Mouse (Mus musculus) neural tube, embryonic 12.5 days (tissue): ENCODE data around the gene Srrd. TPM values are rescaled to one million over a fixed set of nuclear protein-coding genes. Genes with fewer than 3 reads are reported as not detected.

Source experiments
- ATAC-seq: fragments of 200-750 bp; cut with Nextera tagmentation; 2 replicates; pipeline ENCODE4 v1.8.0; 2017; ENCODE audit warnings: low read depth, mild to moderate bottlenecking, moderate TSS enrichment, moderate library complexity; ENCODE audit not compliant: low FRiP score
- H3K27ac ChIP-seq: fragments of 300-500 bp; sonication (generic); 2 replicates; pipeline ENCODE4 v1.5.1; 2016
- H3K27me3 ChIP-seq: fragments of 300-500 bp; sonication (generic); replicated peaks from 2 replicates; pipeline ENCODE4 v1.6.1; 2016; ENCODE audit warnings: mild to moderate bottlenecking
- H3K36me3 ChIP-seq: fragments of 300-500 bp; sonication (generic); 2 replicates; pipeline ENCODE4 v1.6.1; 2016; ENCODE audit warnings: mild to moderate bottlenecking
- H3K4me1 ChIP-seq: fragments of 300-500 bp; sonication (generic); 2 replicates; pipeline ENCODE4 v1.6.1; 2016
- H3K4me2 ChIP-seq: fragments of 300-500 bp; sonication (generic); replicated peaks from 2 replicates; pipeline ENCODE4 v1.6.1; 2016; ENCODE audit warnings: mild to moderate bottlenecking
- H3K4me3 ChIP-seq: fragments of 300-500 bp; sonication (generic); 2 replicates; pipeline ENCODE4 v1.5.1; 2016
- H3K9ac ChIP-seq: fragments of 300-500 bp; sonication (generic); 2 replicates; pipeline ENCODE4 v1.6.1; 2016; ENCODE audit warnings: mild to moderate bottlenecking
- H3K9me3 ChIP-seq: fragments of 300-500 bp; sonication (generic); 2 replicates; pipeline ENCODE4 v1.6.1; 2016; ENCODE audit warnings: mild to moderate bottlenecking
- WGBS: fragments of 180-500 bp; shearing (Covaris S2); methylation state at CpG from one replicate; pipeline ENCODE4 v1.1.7; 2016; 5-methylcytosine and 5-hydroxymethylcytosine counted together
- polyA plus RNA-seq: library from polyadenylated mRNA; unstranded; fragments of >200 nt; fragmentation: Nextera tagmentation; extraction: Ambion mirVana; gene quantifications from 2 replicates; pipeline ENCODE4 v1.2.1, GENCODE M21; 2016

Srrd gene
- polyA plus RNA-seq, 1 experiment from 2014 or later = 60.2 TPM

- ATAC-seq = no peak
- Histone ChIP-seq H3K4me2 (no peak overlapping the region), H3K36me3 (no peaks in the 10 kb centered on the region), H3K9ac (no peak overlapping the region), H3K27ac (no peak overlapping the region), H3K27me3 (no peaks in the 10 kb centered on the region), H3K4me3 (no peak overlapping the region), H3K4me1 (0 out of 2 replicates have a peak, but pooled peaks cover 3% of the 10 kb centered on the region), H3K9me3 (no peaks in the 10 kb centered on the region)
- WGBS = 92% methylated on average over 6 of the region's 6 CpGs
Measured at GRCm38 (mm10) chr5:112300721-112301308, 42.0 kb downstream of the Srrd start.

- Histone ChIP-seq H3K9ac (no peak overlapping the region), H3K9me3 (no peaks in the 10 kb centered on the region), H3K27me3 (no peaks in the 10 kb centered on the region), H3K4me2 (no peak overlapping the region), H3K27ac (no peak overlapping the region), H3K4me3 (no peak overlapping the region), H3K36me3 (no peaks in the 10 kb centered on the region), H3K4me1 (peaks cover 9% of the 10 kb centered on the region; the same call in 1 of the 2 replicates)
- WGBS = 88% methylated on average over 2 of the region's 2 CpGs
- ATAC-seq = no peak
Measured at GRCm38 (mm10) chr5:112300112-112300511, 42.7 kb downstream of the Srrd start.

DNA sequence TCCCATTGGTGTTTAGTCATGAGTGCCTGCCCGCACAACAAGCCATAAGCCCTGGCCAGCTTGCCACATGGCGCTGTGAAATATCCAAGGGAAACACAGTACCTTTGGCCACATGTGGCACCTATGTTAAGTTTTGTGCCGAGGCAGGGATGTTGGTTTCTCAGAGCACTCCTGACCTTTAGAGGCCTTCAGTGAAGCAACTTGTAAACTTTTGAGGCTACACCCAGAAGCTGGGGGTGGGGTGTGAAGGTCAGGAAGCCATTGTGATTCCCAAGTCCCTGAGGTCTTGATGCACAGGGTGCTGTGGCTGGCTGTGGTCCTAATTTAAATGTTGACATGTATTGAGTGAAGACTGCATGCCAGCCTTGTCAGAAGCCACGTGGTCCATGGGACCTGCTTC is 43.4 kb downstream of the Srrd start:
- Histone ChIP-seq H3K9me3 (no peaks in the 10 kb centered on the region), H3K4me2 (no peak overlapping the region), H3K9ac (no peak overlapping the region), H3K27ac (no peak overlapping the region), H3K27me3 (no peaks in the 10 kb centered on the region), H3K36me3 (no peaks in the 10 kb centered on the region), H3K4me1 (peaks cover 16% of the 10 kb centered on the region; the same call in 1 of the 2 replicates), H3K4me3 (no peak overlapping the region)
- WGBS = 89% methylated on average over 4 of the region's 4 CpGs
- ATAC-seq = no peak

DNA sequence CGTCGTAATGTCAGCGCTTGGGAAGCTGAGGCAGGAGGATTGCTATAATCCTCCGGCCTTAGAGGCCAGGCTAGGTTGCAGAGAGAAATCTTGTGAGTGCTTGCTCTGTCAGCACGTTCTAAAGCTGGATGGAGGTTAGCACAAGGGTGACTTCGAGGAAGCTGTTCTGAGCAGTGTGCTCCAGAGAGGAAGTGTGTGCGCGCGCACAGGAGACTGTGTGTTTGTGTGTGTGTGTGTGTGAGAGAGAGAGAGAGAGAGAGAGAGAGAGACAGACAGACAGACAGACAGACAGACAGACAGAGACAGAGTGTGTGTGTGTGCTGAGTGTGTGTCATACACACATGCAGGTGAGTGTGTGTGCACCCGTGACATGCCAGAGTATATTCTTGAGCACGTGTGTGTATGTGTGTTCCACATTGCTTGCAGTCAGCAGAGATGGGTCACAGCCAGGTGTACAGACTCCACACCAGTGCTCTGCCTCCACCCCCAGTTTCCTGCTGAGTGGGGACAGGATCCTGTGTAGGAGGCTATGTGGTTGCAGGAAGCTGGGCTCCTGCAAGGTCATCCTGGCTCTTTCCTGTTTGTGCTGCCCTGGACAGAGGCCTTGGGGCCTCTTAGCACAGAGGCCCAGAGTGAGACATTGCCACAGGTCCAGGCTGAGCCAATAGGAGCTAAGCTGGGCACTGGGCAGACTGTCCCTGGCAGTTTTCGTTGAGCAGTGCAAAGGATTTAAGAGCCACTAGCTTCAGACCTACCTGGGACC is 44.4 kb downstream of the Srrd start:
- Histone ChIP-seq H3K9ac (no peak overlapping the region), H3K27ac (no peak overlapping the region), H3K27me3 (no peaks in the 10 kb centered on the region), H3K4me2 (no peak overlapping the region), H3K36me3 (no peaks in the 10 kb centered on the region), H3K4me3 (no peak overlapping the region), H3K4me1 (peaks cover 19% of the 10 kb centered on the region; the same call in 1 of the 2 replicates), H3K9me3 (no peaks in the 10 kb centered on the region)
- ATAC-seq = no peak
- 90% methylated on average over 12 of the region's 12 CpGs for WGBS

GRCm38 (mm10) chr5:112297257-112297656 is 45.6 kb downstream of the Srrd start:
- H3K4me1 ChIP-seq = peaks cover 19% of the 10 kb centered on the region; the same call in 1 of the 2 replicates
- H3K9me3 ChIP-seq = no peaks in the 10 kb centered on the region
- 83% methylated on average over 2 of the region's 2 CpGs for WGBS
- no peaks in the 10 kb centered on the region for H3K27me3 ChIP-seq
- H3K27ac ChIP-seq = no peak overlapping the region
- no peak for ATAC-seq
- H3K4me3 ChIP-seq = no peak overlapping the region
- H3K36me3 ChIP-seq = no peaks in the 10 kb centered on the region
- no peak overlapping the region for H3K9ac ChIP-seq
- no peak overlapping the region for H3K4me2 ChIP-seq

DNA sequence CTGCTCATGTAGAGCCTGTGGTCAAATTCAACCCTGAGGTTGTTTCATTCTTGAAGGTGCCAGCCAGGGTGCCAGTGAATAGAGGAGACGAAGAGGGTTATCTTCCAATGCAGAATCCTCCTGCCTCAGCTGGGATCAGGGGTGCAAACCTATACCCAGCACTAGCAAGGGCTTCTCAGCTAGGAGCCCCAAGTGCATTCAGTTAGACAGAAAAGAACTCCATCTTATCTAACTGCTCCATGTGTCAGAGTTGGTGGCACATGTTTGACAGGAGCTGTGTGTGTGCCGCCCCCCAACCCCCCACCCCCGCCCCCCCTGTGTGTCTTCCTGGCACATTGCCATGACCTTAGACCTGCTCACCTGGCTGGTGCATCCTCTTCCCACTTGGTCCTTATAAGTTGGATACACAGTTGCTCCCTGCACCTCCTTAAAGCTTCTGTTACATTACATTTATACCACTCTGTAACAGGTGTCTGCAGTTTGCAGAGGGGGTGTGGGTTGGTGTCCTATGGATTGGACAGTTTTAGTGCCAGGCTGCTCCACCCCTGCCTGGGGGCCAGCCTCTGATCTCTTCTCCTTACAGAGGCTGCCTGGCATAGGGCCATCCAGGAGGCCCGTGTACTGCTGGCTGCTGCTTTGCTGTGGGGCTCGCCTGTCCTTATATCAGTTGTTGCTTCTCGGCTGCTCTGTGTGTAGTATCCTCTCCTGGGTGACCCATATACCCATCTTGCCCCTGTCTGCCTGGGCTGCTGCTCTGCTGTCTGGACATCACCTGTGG is 46.2 kb downstream of the Srrd start:
- whole genome bisulfite sequencing = 81% methylated on average over 6 of the region's 6 CpGs
- no peaks in the 10 kb centered on the region for H3K27me3 ChIP-seq
- H3K9ac ChIP-seq = no peak overlapping the region
- no peaks in the 10 kb centered on the region for H3K36me3 ChIP-seq
- no peak for ATAC-seq
- no peak overlapping the region for H3K4me3 ChIP-seq
- H3K4me2 ChIP-seq = no peak overlapping the region
- H3K4me1 ChIP-seq = peaks cover 19% of the 10 kb centered on the region; the same call in 1 of the 2 replicates
- no peak overlapping the region for H3K27ac ChIP-seq
- H3K9me3 ChIP-seq = no peaks in the 10 kb centered on the region

DNA sequence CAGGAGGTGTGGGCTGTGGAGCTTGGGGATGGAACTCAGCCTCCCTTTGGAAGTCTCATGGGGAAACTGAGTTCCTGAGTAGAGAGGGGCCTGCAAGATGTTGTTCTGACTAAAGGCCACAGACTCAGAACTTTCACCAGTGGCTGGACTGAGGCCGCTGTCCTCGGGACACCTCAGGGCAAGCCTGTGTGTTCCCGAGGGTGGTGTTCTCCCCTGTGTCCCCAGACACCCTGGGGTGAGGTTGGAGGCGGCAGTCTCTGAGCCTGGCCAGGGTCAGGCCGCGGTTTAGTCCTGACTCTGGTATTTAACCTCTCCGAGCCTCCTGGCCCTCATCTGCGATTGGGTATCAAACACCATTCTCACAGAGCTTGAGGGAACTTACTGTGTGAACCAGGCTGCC is 47.3 kb downstream of the Srrd start:
- no peak overlapping the region for H3K4me2 ChIP-seq
- 66% methylated on average over 8 of the region's 8 CpGs for WGBS
- no peak for ATAC-seq
- H3K4me1 ChIP-seq = peaks cover 15% of the 10 kb centered on the region; the same call in 1 of the 2 replicates
- H3K36me3 ChIP-seq = no peaks in the 10 kb centered on the region
- H3K9ac ChIP-seq = no peak overlapping the region
- no peak overlapping the region for H3K4me3 ChIP-seq
- H3K27me3 ChIP-seq = no peaks in the 10 kb centered on the region
- H3K9me3 ChIP-seq = no peaks in the 10 kb centered on the region
- no peak overlapping the region for H3K27ac ChIP-seq

GRCm38 (mm10) chr5:112295162-112295561 is 47.7 kb downstream of the Srrd start:
- Histone ChIP-seq H3K9ac (no peak overlapping the region), H3K4me1 (peaks cover 15% of the 10 kb centered on the region; the same call in 1 of the 2 replicates), H3K27me3 (no peaks in the 10 kb centered on the region), H3K36me3 (no peaks in the 10 kb centered on the region), H3K9me3 (no peaks in the 10 kb centered on the region), H3K27ac (no peak overlapping the region), H3K4me2 (no peak overlapping the region), H3K4me3 (no peak overlapping the region)
- WGBS = 37% methylated on average over 8 of the region's 8 CpGs
- no peak for ATAC-seq

DNA sequence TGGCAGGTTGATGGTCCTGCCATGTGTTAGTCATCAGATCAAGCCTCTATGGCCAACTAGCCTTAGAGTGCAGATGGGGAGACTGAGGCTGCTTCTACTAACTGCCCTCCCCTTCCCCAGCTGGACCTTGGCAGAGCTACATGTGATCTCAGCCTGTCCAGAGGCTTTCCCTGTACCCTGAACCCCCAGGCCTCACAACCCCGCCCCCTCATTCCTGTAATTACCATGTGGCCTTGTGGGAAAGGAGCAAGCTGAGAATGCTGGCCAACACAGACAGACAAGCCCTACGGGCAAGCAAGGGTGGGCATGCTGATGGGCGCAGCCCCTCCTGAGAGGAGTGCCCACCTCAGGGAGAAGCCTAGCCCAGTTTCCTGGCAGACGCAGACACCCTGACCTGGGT is 48.1 kb downstream of the Srrd start:
- H3K9ac ChIP-seq = no peak overlapping the region
- H3K4me3 ChIP-seq = no peak overlapping the region
- ATAC-seq = no peak
- no peak overlapping the region for H3K4me2 ChIP-seq
- no peaks in the 10 kb centered on the region for H3K27me3 ChIP-seq
- H3K36me3 ChIP-seq = no peaks in the 10 kb centered on the region
- H3K27ac ChIP-seq = no peak overlapping the region
- 54% methylated on average over 4 of the region's 4 CpGs for WGBS
- H3K9me3 ChIP-seq = no peaks in the 10 kb centered on the region
- H3K4me1 ChIP-seq = peaks cover 15% of the 10 kb centered on the region; the same call in 1 of the 2 replicates

GRCm38 (mm10) chr5:112293800-112294199 is 49.0 kb downstream of the Srrd start:
- Histone ChIP-seq H3K4me2 (no peak overlapping the region), H3K36me3 (no peaks in the 10 kb centered on the region), H3K9ac (no peak overlapping the region), H3K4me1 (peaks cover 15% of the 10 kb centered on the region; the same call in 1 of the 2 replicates), H3K9me3 (no peaks in the 10 kb centered on the region), H3K27me3 (no peaks in the 10 kb centered on the region), H3K27ac (no peak overlapping the region), H3K4me3 (no peak overlapping the region)
- WGBS = 89% methylated on average over 2 of the region's 2 CpGs
- ATAC-seq = no peak

DNA sequence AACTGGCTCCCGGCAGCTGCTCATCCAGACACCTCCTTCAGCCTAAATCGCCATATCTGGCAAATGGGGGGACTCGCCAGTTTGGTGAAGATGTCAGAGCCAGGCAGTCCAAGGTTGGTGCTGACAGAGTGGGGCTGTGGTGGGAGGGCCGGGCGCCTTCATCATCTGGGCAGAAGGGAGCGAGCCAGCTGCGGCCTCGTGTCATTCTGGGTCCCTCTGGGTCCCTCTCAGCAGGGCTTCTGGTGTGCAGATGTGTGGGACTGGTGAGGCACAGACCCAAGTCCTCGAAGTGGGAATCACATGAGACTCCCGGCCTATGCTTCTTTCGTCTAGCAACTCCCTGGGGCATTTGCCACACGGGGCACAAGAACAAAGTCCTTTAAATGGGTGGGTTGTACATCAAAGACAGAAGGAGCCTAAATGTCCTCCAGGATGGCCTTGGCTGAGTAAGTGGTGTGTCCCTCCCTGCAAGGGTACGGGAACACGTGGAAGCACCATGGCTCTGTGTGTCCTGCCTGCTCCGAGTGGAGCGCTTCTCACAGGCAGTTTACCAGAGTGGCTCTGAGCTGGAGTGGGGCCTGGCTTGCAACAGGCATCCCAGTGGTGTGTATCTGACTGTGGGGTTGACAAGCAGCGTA is 50.4 kb downstream of the Srrd start:
- H3K27ac ChIP-seq = no peak overlapping the region
- no peaks in the 10 kb centered on the region for H3K9me3 ChIP-seq
- no peak overlapping the region for H3K9ac ChIP-seq
- WGBS = 79% methylated on average over 17 of the region's 17 CpGs
- no peak for ATAC-seq
- H3K36me3 ChIP-seq = no peaks in the 10 kb centered on the region
- no peaks in the 10 kb centered on the region for H3K27me3 ChIP-seq
- no peak overlapping the region for H3K4me3 ChIP-seq
- H3K4me1 ChIP-seq = peaks cover 15% of the 10 kb centered on the region; the same call in 1 of the 2 replicates
- H3K4me2 ChIP-seq = no peak overlapping the region

DNA sequence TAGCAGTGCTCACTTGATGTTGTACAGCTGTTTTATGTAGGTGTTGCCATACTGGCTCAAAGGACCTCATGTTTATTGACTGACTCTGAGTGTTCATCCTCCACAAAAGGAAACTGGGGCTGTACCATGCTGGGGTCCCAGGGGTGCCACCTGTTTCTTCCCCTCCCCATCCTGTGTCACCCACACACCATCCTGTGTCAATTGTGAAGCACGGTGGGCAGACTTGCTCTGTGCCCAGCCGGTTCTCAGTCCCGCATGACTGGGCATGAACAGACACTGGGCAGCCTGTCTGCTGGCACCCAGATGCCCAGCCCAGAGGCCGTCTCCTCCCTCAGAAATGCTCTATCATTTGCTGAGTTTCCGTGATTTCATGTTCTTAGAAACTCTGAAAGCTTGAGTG is 51.0 kb downstream of the Srrd start:
- H3K4me1 ChIP-seq = peaks cover 15% of the 10 kb centered on the region; the same call in 1 of the 2 replicates
- 88% methylated on average over 5 of the region's 5 CpGs for WGBS

More for the DNA sequence above, 51.0 kb downstream of the Srrd start:
- H3K36me3 ChIP-seq = no peaks in the 10 kb centered on the region
- no peak for ATAC-seq
- H3K9me3 ChIP-seq = no peaks in the 10 kb centered on the region
- no peak overlapping the region for H3K4me2 ChIP-seq
- H3K27me3 ChIP-seq = no peaks in the 10 kb centered on the region
- no peak overlapping the region for H3K9ac ChIP-seq
- H3K4me3 ChIP-seq = no peak overlapping the region
- no peak overlapping the region for H3K27ac ChIP-seq
